Mouse (Mus musculus) embryonic fibroblast, embryonic 13.5 days (primary cell): ENCODE data around the gene Cdyl.

ENCODE experiments used
- CTCF ChIP-seq: IDR thresholded peaks from 2 replicates; pipeline ENCODE4 v1.5.1; 2011; ENCODE audit warnings: mild to moderate bottlenecking, control low read depth, low read length, moderate library complexity, borderline replicate concordance; ENCODE audit not compliant: insufficient read depth
- POLR2A ChIP-seq: IDR thresholded peaks from 2 replicates; pipeline ENCODE4 v1.6.1; 2011; ENCODE audit warnings: low read depth, mild to moderate bottlenecking, control low read depth, low read length, moderate library complexity

- TF ChIP-seq CTCF (no peak), POLR2A (no peak)
Observed at GRCm38 (mm10) chr13:35817626-35818025, 158.0 kb downstream of the Cdyl start.
